Mouse (Mus musculus) forebrain, embryonic 12.5 days (tissue): ENCODE data around the gene Lrfn1. TPM values are rescaled to one million over a fixed set of nuclear protein-coding genes. Genes with fewer than 3 reads are reported as not detected.

Experiments
- ATAC-seq: fragments of 200-750 bp; cut with Nextera tagmentation; 2 replicates; pipeline ENCODE4 v1.8.0; 2017; ENCODE audit warnings: moderate TSS enrichment; ENCODE audit not compliant: low FRiP score
- H3K27ac ChIP-seq: fragments of 300-500 bp; sonication (generic); 2 replicates; pipeline ENCODE4 v1.5.1; 2016; ENCODE audit warnings: mild to moderate bottlenecking
- H3K27me3 ChIP-seq: fragments of 300-500 bp; sonication (generic); 2 replicates; pipeline ENCODE4 v1.6.1; 2016; ENCODE audit warnings: mild to moderate bottlenecking
- H3K36me3 ChIP-seq: fragments of 300-500 bp; sonication (generic); replicated peaks from 2 replicates; pipeline ENCODE4 v1.6.1; 2016; ENCODE audit warnings: mild to moderate bottlenecking
- H3K4me1 ChIP-seq: fragments of 300-500 bp; sonication (generic); 2 replicates; pipeline ENCODE4 v1.6.1; 2016
- H3K4me2 ChIP-seq: fragments of 300-500 bp; sonication (generic); 2 replicates; pipeline ENCODE4 v1.6.1; 2016; ENCODE audit warnings: mild to moderate bottlenecking, moderate library complexity
- H3K4me3 ChIP-seq: fragments of 300-500 bp; sonication (generic); replicated peaks from 2 replicates; pipeline ENCODE4 v1.5.1; 2016; ENCODE audit warnings: mild to moderate bottlenecking
- H3K9ac ChIP-seq: fragments of 300-500 bp; sonication (generic); 2 replicates; pipeline ENCODE4 v1.6.1; 2016; ENCODE audit warnings: mild to moderate bottlenecking
- H3K9me3 ChIP-seq: fragments of 300-500 bp; sonication (generic); 2 replicates; pipeline ENCODE4 v1.6.1; 2016
- WGBS: fragments of 180-500 bp; shearing (Covaris S2); methylation state at CpG from one replicate; pipeline ENCODE4 v1.1.7; 2016; 5-methylcytosine and 5-hydroxymethylcytosine counted together
- polyA plus RNA-seq: library from polyadenylated mRNA; unstranded; fragments of >200 nt; fragmentation: Nextera tagmentation; extraction: Ambion mirVana; gene quantifications from 2 replicates; pipeline ENCODE4 v1.2.1, GENCODE M21; 2016

Gene Lrfn1
- polyA plus RNA-seq, 1 experiment from 2014 or later, result 8.8 TPM

DNA sequence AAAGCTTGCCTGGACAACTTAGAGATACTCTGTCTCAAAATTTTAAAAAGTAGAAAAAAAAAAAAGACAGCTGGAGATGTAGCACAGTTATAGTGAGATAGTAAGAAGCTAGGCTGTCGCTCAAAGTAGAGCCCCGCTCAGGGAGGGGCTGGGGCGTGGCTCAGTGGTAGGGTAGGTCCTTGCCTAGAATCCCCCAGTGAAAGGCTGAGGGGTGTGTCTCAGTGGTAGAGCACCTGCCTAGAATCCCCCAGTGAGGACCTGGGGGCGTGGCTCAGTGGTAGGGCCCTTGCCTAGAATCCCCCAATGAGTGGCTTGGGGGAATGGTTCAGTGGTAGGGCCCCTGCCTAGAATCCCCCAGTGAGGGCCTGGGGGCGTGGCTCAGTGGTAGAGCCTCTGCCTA lies 8.6 kb downstream of the Lrfn1 start:
- Histone ChIP-seq H3K27ac (no peak overlapping the region), H3K4me3 (no peak overlapping the region), H3K36me3 (peaks cover 67% of the 10 kb centered on the region), H3K9ac (no peak overlapping the region), H3K4me1 (peaks cover 10% of the 10 kb centered on the region), H3K4me2 (no peak overlapping the region), H3K27me3 (peaks cover 4% of the 10 kb centered on the region; the same call in 1 of the 2 replicates), H3K9me3 (no peaks in the 10 kb centered on the region)
- WGBS, result 100% methylated on average over 4 of the region's 5 CpGs
- no peak for ATAC-seq

DNA sequence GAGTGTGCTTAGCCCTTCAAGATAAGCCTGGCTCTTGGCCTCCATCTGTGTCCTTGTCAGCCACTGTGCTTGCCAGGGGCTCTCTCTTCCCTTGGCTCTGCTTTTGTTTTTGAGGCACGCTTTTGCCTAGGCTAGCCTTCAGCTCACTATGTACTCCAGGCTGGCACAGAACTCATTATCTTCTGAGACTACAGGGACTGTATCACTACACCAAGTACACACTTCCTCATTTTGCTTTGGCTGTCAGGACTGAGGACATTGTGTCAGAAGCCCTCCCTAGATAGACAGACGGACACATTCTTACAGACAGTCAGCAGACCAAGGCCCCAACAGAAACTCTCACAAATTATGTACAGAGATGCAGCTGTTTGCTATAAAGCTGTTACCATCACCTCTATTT lies 11.0 kb downstream of the Lrfn1 start:
- Histone ChIP-seq H3K9me3 (no peaks in the 10 kb centered on the region), H3K9ac (no peak overlapping the region), H3K4me2 (no peak overlapping the region), H3K27ac (no peak overlapping the region), H3K4me1 (peaks cover 25% of the 10 kb centered on the region), H3K36me3 (peaks cover 52% of the 10 kb centered on the region), H3K27me3 (peaks cover 24% of the 10 kb centered on the region), H3K4me3 (no peak overlapping the region)
- ATAC-seq, result no peak
- WGBS, result 90% methylated on average over 2 of the region's 2 CpGs

DNA sequence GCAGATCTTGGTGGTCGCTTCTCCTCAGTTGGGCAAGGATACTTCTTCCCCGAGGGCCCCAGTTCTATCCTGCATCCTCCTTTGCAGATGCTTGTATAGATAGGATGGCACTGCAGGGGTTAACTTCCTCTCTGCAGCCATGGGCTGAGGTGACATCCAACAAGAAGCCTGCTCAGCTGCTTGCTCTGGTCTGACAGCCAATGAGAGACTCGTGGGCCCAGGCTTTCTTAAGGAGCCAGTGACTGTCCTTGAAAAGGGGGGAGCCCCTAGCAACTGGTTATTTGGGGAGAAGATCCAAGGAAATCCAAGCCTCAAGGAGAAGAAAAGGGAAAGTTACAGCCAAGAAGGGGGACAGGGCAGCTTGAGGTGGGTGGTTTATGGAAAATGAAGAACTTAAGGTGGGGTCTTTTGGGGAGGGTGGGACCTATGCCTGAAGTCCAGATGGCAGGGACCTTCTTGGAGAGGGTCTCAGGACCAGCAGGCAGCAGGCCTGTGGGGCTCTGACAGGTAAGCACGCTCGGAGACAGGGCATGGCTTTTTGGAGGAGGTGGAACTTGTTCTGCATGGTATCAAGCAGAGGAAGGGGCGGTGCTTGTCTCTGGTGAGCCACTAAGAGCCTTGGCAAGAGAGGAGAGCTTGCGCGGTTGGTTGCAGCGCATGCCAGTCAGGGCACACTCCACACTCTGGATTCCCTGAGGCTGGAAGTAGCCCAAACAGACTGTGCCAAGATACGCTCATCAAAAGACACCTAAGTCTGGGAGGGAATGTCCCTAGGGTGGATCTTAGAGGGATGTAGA lies 12.8 kb downstream of the Lrfn1 start:
- H3K4me3 ChIP-seq, result no peak overlapping the region
- peaks cover 33% of the 10 kb centered on the region for H3K27me3 ChIP-seq
- H3K4me2 ChIP-seq, result 0 out of 2 replicates have a peak overlapping the region, but pooled peaks have one; percentile 10
- no peak overlapping the region; the same call in 1 of the 2 replicates for H3K27ac ChIP-seq
- no peaks in the 10 kb centered on the region for H3K9me3 ChIP-seq
- H3K9ac ChIP-seq, result no peak overlapping the region
- 61% methylated on average over 10 of the region's 10 CpGs for WGBS
- no peak; the same call in 1 of the 2 replicates for ATAC-seq
- H3K36me3 ChIP-seq, result peaks cover 34% of the 10 kb centered on the region
- H3K4me1 ChIP-seq, result peaks cover 27% of the 10 kb centered on the region

DNA sequence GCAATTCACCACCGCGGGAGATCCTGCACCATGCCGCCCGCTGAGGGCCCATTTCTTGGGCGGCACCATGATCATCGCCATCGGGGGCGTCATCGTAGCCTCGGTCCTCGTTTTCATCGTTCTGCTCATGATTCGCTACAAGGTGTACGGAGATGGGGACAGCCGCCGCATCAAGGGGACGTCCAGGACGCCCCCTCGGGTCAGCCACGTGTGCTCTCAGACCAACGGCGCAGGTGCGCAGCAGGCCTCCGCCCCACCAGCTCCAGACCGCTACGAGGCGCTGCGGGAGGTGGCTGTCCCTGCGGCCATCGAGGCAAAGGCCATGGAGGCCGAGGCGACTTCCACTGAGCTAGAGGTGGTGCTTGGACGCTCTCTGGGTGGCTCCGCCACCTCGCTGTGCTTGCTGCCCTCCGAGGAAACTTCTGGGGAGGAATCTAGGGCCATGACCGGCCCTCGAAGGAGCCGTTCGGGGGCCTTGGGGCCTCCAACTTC lies 15.0 kb downstream of the Lrfn1 start:
- H3K27ac ChIP-seq, result no peak overlapping the region
- H3K9me3 ChIP-seq, result no peaks in the 10 kb centered on the region
- H3K36me3 ChIP-seq, result peaks cover 15% of the 10 kb centered on the region
- peak; percentile 31; the same call in 1 of the 2 replicates for ATAC-seq
- H3K4me3 ChIP-seq, result peak overlapping the region; percentile 50
- H3K27me3 ChIP-seq, result peaks cover 33% of the 10 kb centered on the region
- peak overlapping the region; percentile 81 for H3K4me2 ChIP-seq
- peak overlapping the region; percentile 59 for H3K9ac ChIP-seq
- peaks cover 27% of the 10 kb centered on the region for H3K4me1 ChIP-seq
- WGBS, result 21% methylated on average over 40 of the region's 40 CpGs

DNA sequence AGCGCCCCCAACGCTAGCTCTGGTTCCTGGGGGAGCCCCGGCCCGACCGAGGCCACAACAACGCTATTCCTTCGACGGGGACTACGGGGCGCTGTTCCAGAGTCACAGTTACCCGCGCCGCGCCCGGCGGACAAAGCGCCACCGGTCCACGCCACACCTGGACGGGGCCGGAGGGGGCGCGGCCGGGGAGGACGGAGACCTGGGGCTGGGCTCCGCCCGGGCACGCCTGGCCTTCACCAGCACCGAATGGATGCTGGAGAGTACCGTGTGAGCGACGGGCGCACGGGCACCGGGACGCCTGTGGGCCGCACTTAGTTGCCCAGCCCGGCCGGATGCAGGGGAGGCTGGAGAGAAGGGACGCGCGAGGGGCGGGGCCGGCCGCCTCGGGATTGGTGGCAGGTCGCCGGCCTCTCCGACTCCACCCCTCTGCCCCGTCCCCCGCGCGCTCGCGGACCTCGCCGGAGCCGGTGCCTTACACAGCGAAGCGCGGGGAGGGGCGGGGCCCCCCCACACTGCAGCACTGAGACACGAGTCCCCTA lies 15.5 kb downstream of the Lrfn1 start:
- no peak overlapping the region for H3K27ac ChIP-seq
- H3K27me3 ChIP-seq, result peaks cover 33% of the 10 kb centered on the region
- peak overlapping the region; percentile 81 for H3K4me2 ChIP-seq
- peak overlapping the region; percentile 50 for H3K4me3 ChIP-seq
- H3K9ac ChIP-seq, result peak overlapping the region; percentile 59
- peaks cover 11% of the 10 kb centered on the region for H3K36me3 ChIP-seq
- WGBS, result under 1% methylated on average over 56 of the region's 63 CpGs
- no peaks in the 10 kb centered on the region for H3K9me3 ChIP-seq
- peaks cover 27% of the 10 kb centered on the region for H3K4me1 ChIP-seq
- peak; percentile 82 for ATAC-seq

DNA sequence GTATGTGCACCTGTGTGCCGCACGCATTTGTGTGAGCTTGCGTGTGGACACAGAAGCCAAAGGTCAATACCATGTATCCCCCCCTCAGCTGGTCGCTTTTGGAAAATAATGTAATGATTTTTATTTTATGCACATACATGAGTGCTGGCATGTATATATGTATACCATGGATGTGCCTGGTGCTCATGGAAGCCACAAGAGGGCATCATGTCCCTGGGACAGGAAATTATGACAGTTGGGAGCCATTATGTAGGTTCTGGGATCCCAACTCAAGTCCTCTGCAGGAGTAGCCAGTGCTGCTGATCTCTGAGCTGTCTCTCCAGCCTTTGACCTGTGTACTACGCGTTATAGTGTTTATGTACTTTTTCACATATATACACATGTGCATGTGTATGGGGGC lies 24.4 kb downstream of the Lrfn1 start:
- Histone ChIP-seq H3K27ac (no peak overlapping the region), H3K36me3 (no peaks in the 10 kb centered on the region), H3K9ac (no peak overlapping the region), H3K4me2 (no peak overlapping the region), H3K27me3 (0 out of 2 replicates have a peak, but pooled peaks cover 4% of the 10 kb centered on the region), H3K4me3 (no peak overlapping the region), H3K4me1 (no peaks in the 10 kb centered on the region), H3K9me3 (no peaks in the 10 kb centered on the region)
- 91% methylated on average over 6 of the region's 6 CpGs for WGBS
- ATAC-seq, result no peak

DNA sequence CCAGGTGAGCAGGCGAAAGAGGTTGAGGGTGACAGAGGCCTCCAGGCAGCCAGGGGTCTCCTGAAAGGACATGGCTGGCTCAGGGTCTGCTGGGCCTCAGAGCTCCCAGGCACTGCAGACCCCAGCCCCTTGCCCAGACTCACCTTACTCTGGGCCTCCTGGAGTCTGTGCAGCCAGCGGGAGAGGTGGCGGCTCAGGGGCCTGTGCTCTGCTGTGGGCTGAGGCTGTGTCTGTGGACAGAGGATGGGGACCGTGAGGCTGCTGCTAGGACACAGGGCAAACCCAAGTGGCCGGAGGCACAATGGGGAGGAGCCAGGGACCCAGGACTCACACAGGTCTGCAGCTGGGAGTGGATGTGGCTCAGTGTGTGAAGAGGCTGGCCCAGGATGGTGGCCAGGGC lies 25.6 kb downstream of the Lrfn1 start:
- Histone ChIP-seq H3K4me3 (no peak overlapping the region), H3K4me2 (no peak overlapping the region), H3K4me1 (no peaks in the 10 kb centered on the region), H3K36me3 (no peaks in the 10 kb centered on the region), H3K27me3 (0 out of 2 replicates have a peak, but pooled peaks cover 4% of the 10 kb centered on the region), H3K9ac (no peak overlapping the region), H3K27ac (no peak overlapping the region), H3K9me3 (no peaks in the 10 kb centered on the region)
- 85% methylated on average over 5 of the region's 5 CpGs for WGBS
- ATAC-seq, result no peak

DNA sequence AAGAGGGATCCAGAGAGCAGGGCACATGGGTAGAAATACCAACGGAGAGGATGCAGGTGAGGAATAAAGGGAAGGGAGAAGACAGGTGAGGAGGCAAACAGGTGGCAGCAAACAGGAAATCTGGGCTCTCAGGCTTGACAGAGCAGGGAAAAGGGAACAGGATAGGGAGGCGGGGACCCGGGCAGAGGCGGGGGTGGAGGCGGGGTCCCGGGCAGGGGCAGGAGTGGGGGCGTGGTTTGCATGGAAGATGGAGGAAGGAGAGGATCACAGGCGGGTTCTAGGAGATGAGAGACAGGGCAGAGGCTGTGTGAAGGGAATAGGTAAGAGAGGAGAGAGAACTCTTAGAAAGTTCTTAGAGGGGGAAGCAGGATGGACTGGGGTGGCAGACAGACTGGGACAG lies 27.1 kb downstream of the Lrfn1 start:
- 0 out of 2 replicates have a peak, but pooled peaks cover 2% of the 10 kb centered on the region for H3K27me3 ChIP-seq
- H3K9ac ChIP-seq, result no peak overlapping the region
- H3K9me3 ChIP-seq, result no peaks in the 10 kb centered on the region
- H3K4me3 ChIP-seq, result no peak overlapping the region
- no peak overlapping the region for H3K4me2 ChIP-seq
- no peaks in the 10 kb centered on the region for H3K36me3 ChIP-seq
- ATAC-seq, result no peak
- H3K27ac ChIP-seq, result no peak overlapping the region
- WGBS, result 9% methylated on average over 8 of the region's 8 CpGs
- H3K4me1 ChIP-seq, result no peaks in the 10 kb centered on the region

DNA sequence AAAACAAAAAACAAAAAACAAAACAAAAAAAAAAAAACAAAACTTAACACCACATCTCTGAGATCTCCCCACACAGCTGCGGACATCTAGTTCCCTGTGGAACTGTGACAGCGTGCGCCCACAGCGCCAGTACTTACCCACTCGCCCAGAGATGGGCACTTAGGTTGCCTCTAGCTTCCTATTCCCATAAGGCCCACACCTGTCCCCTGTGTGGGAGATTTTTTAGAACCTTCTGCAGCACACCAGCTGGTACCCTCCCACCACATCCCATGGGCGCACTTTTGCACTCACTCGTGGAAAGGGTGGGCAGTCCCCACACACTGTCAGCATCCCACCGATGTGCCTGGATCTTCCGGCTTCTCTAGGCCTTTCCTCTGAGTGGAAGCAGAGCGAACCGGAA lies 31.1 kb downstream of the Lrfn1 start:
- 87% methylated on average over 11 of the region's 11 CpGs for WGBS
- Histone ChIP-seq H3K4me2 (no peak overlapping the region), H3K27me3 (peaks cover 17% of the 10 kb centered on the region), H3K36me3 (no peaks in the 10 kb centered on the region), H3K27ac (no peak overlapping the region), H3K4me1 (peaks cover 2% of the 10 kb centered on the region; the same call in 1 of the 2 replicates), H3K9ac (no peak overlapping the region), H3K4me3 (no peak overlapping the region), H3K9me3 (no peaks in the 10 kb centered on the region)
- ATAC-seq, result no peak

DNA sequence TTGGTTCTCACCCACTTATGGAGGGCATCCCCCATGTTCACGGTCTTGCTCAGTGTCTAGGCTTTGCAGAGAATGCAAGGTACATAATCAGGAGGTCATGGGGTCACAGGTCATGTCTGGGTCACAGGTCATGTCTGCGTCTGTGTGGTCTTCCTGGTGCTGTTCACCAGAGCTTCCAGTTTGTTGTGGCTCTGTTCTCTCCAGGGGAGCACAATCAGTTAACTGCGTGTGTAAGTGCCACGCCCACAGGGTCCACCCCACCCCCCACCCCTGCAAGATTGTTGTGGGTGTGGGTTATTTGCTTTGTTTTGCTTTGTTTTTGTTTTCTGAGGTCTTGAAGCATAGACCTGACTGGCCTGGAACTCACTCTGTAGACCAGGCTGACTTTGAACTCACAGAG lies 32.4 kb downstream of the Lrfn1 start:
- H3K4me3 ChIP-seq, result no peak overlapping the region
- no peak overlapping the region for H3K27ac ChIP-seq
- peaks cover 29% of the 10 kb centered on the region for H3K27me3 ChIP-seq
- no peak overlapping the region for H3K4me2 ChIP-seq
- no peaks in the 10 kb centered on the region for H3K9me3 ChIP-seq
- WGBS, result 52% methylated on average over 4 of the region's 4 CpGs
- H3K36me3 ChIP-seq, result no peaks in the 10 kb centered on the region
- no peak overlapping the region for H3K9ac ChIP-seq
- no peak for ATAC-seq
- peaks cover 6% of the 10 kb centered on the region for H3K4me1 ChIP-seq

DNA sequence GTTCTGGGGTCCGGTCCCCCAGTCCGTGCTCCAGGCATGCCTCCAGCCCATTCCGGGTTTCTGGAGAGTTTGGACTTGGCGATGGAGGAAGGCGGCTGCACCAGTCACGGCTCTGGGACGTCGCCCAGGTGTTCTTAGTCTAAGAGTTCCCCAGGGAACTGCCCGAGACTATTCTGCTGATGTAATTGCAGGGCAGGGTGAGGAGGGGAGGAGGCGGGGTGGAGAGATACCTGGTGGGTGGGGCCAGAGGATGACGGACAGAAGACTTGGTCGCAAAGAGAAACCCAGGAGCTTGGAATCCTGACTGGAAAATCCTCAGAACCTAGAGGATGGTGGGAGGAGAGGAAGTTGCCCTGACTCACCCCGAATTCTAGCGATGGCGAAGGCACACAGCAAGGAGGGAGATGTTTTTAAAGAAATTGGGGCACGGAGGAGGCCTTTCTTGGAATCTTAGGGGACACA lies 36.3 kb downstream of the Lrfn1 start:
- 4% methylated on average over 16 of the region's 16 CpGs for WGBS
- H3K4me2 ChIP-seq, result peak overlapping the region; percentile 45

DNA sequence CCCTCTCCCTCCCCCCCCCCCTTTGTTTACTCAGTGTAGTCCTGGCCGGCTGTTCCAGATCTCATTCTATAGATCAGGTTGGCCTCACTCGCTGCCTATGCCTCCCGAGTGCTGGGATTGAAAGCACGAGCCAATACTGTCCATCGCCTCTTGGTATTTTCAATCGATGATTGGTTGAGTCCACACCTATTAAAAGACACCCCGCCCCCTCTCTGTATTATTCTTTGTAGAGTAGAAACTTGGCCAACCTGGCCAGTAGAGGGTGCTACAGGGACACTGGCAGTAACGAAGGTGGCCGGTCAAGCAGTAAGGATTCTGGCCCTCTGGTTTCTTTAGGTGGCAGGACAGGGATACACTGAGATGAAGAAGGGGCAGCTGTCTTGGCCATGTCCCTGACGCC lies 38.6 kb downstream of the Lrfn1 start:
- no peak for ATAC-seq
- Histone ChIP-seq H3K27ac (no peak overlapping the region), H3K4me3 (no peak overlapping the region), H3K36me3 (no peaks in the 10 kb centered on the region), H3K4me2 (peak overlapping the region; percentile 21), H3K4me1 (peaks cover 13% of the 10 kb centered on the region), H3K9ac (no peak overlapping the region), H3K9me3 (no peaks in the 10 kb centered on the region), H3K27me3 (peaks cover 25% of the 10 kb centered on the region)
- WGBS, result 1% methylated on average over 10 of the region's 10 CpGs

More for the DNA sequence above, 36.3 kb downstream of the Lrfn1 start:
- no peak for ATAC-seq
- no peaks in the 10 kb centered on the region for H3K36me3 ChIP-seq
- H3K9ac ChIP-seq, result no peak overlapping the region
- H3K4me1 ChIP-seq, result peaks cover 9% of the 10 kb centered on the region
- no peaks in the 10 kb centered on the region for H3K9me3 ChIP-seq
- H3K4me3 ChIP-seq, result peak overlapping the region; percentile 13
- no peak overlapping the region for H3K27ac ChIP-seq
- H3K27me3 ChIP-seq, result peaks cover 29% of the 10 kb centered on the region
